Mouse (Mus musculus): ENCODE results near the gene Celf2. TPM values are rescaled to one million over a fixed set of nuclear protein-coding genes. Genes with fewer than 3 reads are reported as not detected.
A peak's percentile ranks its signal among the peaks of the same experiment; 100 is the strongest.

The Celf2 gene
- polyA plus RNA-seq, 1 experiment from 2014 or later, result 68.8 TPM

DNA sequence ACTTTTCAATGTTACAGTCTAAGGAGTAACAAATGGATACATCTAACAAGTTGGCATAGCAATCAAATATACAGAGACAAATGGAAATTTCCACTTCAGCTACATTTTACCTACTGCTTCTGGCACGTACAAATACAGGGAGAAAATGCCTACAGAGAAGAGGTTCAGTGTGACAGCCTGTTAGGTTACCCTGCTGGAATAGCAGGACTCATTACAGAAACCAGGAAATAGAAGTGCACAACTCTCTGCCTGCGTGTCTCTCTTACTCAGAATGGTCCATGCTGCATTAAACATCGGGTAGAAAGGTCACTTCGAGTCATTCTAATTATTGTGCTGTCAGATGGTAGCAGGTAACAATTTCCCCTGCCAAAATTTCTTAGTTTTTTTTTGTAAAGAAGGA, 141.6 kb downstream of the Celf2 start:
- WGBS, result 71% methylated on average over 4 of the region's 4 CpGs
- H3K36me3 ChIP-seq (ENCODE audit: control insufficient read depth, insufficient read depth, low read length), result no peaks in the 10 kb centered on the region

DNA sequence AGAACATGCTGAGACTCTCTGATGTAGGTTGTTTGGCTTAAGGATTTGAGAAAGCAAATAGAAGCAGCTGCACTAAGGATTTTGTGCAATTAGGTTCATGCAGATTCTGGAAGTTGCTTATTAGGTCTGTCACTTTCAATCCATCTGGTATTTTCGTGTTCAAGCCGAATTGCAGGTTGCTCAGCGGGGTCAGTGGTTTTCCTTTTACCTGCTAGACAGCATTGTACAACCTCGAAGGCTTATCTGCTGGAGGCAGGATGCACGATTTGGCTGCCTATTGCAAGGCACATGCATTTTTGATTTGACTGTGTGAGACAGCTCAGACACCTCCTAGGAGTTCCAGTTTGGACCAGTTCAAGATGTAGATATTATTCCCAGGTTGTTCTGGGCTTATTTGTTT, 149.8 kb downstream of the Celf2 start:
- Histone ChIP-seq H3K4me3 (ENCODE audit: low read depth, low read length) (no peak overlapping the region), H3K27ac (replicated peaks; ENCODE audit: low read depth, low read length) (no peak overlapping the region), H3K36me3 (ENCODE audit: control insufficient read depth, insufficient read depth, low read length) (no peaks in the 10 kb centered on the region), H3K9ac (ENCODE audit: low read depth, low read length) (no peak overlapping the region), H3K27me3 (replicated peaks; ENCODE audit: control insufficient read depth, insufficient read depth, low read length) (no peaks in the 10 kb centered on the region), H3K9me3 (ENCODE audit: control insufficient read depth, low read length) (no peaks in the 10 kb centered on the region), H3K4me1 (ENCODE audit: control insufficient read depth, insufficient read depth, low read length) (no peaks in the 10 kb centered on the region), H3K4me2 (ENCODE audit: low read depth, low read length) (no peak overlapping the region)
- no peak for ATAC-seq (ENCODE audit: low read depth)
- DNase-seq (ENCODE audit: low spot score), result peak; percentile 9
- WGBS, result 33% methylated on average over 5 of the region's 5 CpGs

More for the DNA sequence above, 141.6 kb downstream of the Celf2 start:
- H3K9ac ChIP-seq (ENCODE audit: low read depth, low read length), result no peak overlapping the region
- no peaks in the 10 kb centered on the region for H3K9me3 ChIP-seq (ENCODE audit: control insufficient read depth, low read length)
- no peaks in the 10 kb centered on the region for H3K27me3 ChIP-seq (replicated peaks; ENCODE audit: control insufficient read depth, insufficient read depth, low read length)
- DNase-seq (ENCODE audit: low spot score), result no peak
- no peak overlapping the region for H3K27ac ChIP-seq (replicated peaks; ENCODE audit: low read depth, low read length)
- no peak overlapping the region for H3K4me2 ChIP-seq (ENCODE audit: low read depth, low read length)
- no peak overlapping the region for H3K4me3 ChIP-seq (ENCODE audit: low read depth, low read length)
- H3K4me1 ChIP-seq (ENCODE audit: control insufficient read depth, insufficient read depth, low read length), result no peaks in the 10 kb centered on the region
- no peak for ATAC-seq (ENCODE audit: low read depth)

DNA sequence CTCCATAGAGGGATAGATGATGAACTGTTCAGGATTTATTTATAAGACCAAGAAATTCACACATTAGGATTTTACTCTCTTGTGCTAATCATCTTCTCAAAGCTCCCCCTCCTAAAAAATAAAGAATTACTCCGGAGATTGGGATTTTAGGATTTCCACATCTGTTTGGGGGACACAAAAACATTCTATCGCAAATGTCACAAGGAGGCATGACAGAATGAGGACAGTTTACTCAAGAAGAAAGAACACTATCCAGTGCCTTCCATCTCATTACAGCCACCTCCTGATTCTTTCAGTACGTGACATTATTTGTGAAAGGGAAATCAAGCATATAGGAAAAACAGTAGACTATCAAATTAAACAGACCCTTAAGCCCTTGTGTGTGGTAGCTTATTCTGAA, 150.5 kb downstream of the Celf2 start:
- ATAC-seq (ENCODE audit: low read depth) (no peak), DNase-seq (ENCODE audit: low spot score) (no peak)
- Histone ChIP-seq H3K36me3 (ENCODE audit: control insufficient read depth, insufficient read depth, low read length) (no peaks in the 10 kb centered on the region), H3K4me2 (ENCODE audit: low read depth, low read length) (no peak overlapping the region), H3K4me1 (ENCODE audit: control insufficient read depth, insufficient read depth, low read length) (no peaks in the 10 kb centered on the region), H3K4me3 (ENCODE audit: low read depth, low read length) (no peak overlapping the region), H3K27me3 (replicated peaks; ENCODE audit: control insufficient read depth, insufficient read depth, low read length) (no peaks in the 10 kb centered on the region), H3K9me3 (ENCODE audit: control insufficient read depth, low read length) (no peaks in the 10 kb centered on the region), H3K27ac (replicated peaks; ENCODE audit: low read depth, low read length) (no peak overlapping the region), H3K9ac (ENCODE audit: low read depth, low read length) (no peak overlapping the region)
- WGBS, result 78% methylated on average over 3 of the region's 3 CpGs

DNA sequence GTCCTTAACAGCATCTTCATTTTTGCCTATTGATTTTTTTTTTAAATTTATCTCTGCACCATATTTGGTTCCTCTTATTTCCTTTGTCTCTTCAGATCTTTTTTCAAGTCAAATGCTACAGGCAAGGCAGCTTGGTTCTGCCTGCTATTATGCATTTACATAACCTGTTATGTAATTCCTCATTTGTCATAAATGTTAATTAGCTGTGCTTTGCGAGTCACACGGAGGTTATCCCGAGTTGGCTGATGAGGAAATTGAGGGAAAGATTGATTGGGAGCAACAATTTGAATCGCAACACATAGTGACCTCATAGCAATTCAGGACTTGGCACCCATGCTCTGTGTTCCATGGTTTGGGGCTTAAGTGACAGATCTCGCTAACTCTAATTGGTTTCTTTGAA, 158.1 kb downstream of the Celf2 start:
- no peaks in the 10 kb centered on the region for H3K4me1 ChIP-seq (ENCODE audit: control insufficient read depth, insufficient read depth, low read length)
- ATAC-seq (ENCODE audit: low read depth) (no peak), DNase-seq (ENCODE audit: low spot score) (no peak)
- H3K27ac ChIP-seq (replicated peaks; ENCODE audit: low read depth, low read length), result no peak overlapping the region
- no peaks in the 10 kb centered on the region for H3K9me3 ChIP-seq (ENCODE audit: control insufficient read depth, low read length)
- H3K4me2 ChIP-seq (ENCODE audit: low read depth, low read length), result no peak overlapping the region
- WGBS, result 86% methylated on average over 5 of the region's 5 CpGs
- no peaks in the 10 kb centered on the region for H3K27me3 ChIP-seq (replicated peaks; ENCODE audit: control insufficient read depth, insufficient read depth, low read length)
- H3K36me3 ChIP-seq (ENCODE audit: control insufficient read depth, insufficient read depth, low read length), result no peaks in the 10 kb centered on the region
- no peak overlapping the region for H3K9ac ChIP-seq (ENCODE audit: low read depth, low read length)
- H3K4me3 ChIP-seq (ENCODE audit: low read depth, low read length), result no peak overlapping the region

DNA sequence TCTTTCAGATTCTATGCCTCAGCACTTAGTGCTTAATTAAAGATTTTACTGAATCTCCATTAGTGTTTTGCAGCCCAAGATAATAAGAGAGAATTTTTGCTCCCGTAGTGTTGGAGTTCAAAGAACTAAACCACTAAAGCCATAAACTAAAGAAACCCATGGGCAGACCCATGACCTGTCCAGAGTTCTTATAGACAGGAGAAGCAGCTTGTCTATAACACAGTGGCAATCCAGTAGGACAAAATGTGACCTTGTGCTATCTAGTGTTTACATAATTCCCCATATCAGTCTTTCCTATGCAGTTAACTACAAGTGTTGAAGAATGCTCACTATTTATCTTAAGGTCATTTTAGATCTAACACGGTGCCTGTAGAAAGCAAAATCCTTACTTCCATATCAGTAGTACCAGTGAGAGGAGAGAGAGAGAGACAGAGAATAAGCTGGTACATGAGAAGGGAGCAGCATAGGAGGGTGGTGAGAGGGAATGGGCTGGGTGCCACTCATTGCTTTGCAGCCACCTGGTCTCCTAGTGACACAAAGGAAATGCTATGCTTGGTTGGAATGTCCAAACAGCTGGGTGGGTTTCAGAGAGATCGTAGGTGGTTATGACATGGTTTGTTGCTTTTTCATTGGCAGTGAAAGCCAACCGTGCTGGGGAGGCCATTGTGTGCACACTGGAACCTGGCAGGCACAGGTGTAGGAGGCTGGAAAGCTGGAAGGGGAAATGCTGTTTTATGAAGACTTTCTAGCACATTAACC, 162.5 kb downstream of the Celf2 start:
- ATAC-seq (ENCODE audit: low read depth), result peak; percentile 44; the same call in 1 of the 2 replicates
- Histone ChIP-seq H3K4me2 (ENCODE audit: low read depth, low read length) (no peak overlapping the region), H3K9ac (ENCODE audit: low read depth, low read length) (no peak overlapping the region), H3K4me1 (ENCODE audit: control insufficient read depth, insufficient read depth, low read length) (no peaks in the 10 kb centered on the region), H3K9me3 (ENCODE audit: control insufficient read depth, low read length) (no peaks in the 10 kb centered on the region), H3K27ac (replicated peaks; ENCODE audit: low read depth, low read length) (no peak overlapping the region), H3K4me3 (ENCODE audit: low read depth, low read length) (no peak overlapping the region), H3K27me3 (replicated peaks; ENCODE audit: control insufficient read depth, insufficient read depth, low read length) (no peaks in the 10 kb centered on the region), H3K36me3 (ENCODE audit: control insufficient read depth, insufficient read depth, low read length) (no peaks in the 10 kb centered on the region)
- DNase-seq (ENCODE audit: low spot score), result peak; percentile 33
- 72% methylated on average over 4 of the region's 4 CpGs for WGBS

DNA sequence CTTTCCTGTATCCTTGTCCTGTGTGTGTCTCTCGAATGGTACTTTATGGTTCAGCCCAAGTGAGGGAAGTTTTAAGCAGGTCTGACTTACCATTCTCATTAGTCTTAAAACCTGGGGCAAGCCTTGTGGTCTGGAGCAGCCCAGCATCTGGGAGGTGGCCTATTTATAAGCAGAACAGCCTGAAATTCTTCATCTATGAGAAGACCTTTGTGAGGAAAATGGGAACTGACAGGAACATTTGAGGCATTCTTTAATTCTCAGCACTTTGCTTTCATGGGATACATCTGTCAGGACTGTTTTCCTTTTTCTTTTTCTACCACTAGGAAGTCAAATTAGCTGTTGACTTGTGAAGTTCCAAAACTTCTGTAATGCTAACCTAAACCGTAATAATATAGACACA, 164.4 kb downstream of the Celf2 start:
- H3K4me3 ChIP-seq (ENCODE audit: low read depth, low read length), result no peak overlapping the region
- no peaks in the 10 kb centered on the region for H3K36me3 ChIP-seq (ENCODE audit: control insufficient read depth, insufficient read depth, low read length)
- no peaks in the 10 kb centered on the region for H3K4me1 ChIP-seq (ENCODE audit: control insufficient read depth, insufficient read depth, low read length)
- no peak overlapping the region for H3K27ac ChIP-seq (replicated peaks; ENCODE audit: low read depth, low read length)
- no peaks in the 10 kb centered on the region for H3K9me3 ChIP-seq (ENCODE audit: control insufficient read depth, low read length)
- no peaks in the 10 kb centered on the region for H3K27me3 ChIP-seq (replicated peaks; ENCODE audit: control insufficient read depth, insufficient read depth, low read length)
- DNase-seq (ENCODE audit: low spot score), result peak; percentile 56
- 64% methylated on average over 2 of the region's 2 CpGs for WGBS
- H3K9ac ChIP-seq (ENCODE audit: low read depth, low read length), result no peak overlapping the region
- no peak overlapping the region for H3K4me2 ChIP-seq (ENCODE audit: low read depth, low read length)
- no peak for ATAC-seq (ENCODE audit: low read depth)

DNA sequence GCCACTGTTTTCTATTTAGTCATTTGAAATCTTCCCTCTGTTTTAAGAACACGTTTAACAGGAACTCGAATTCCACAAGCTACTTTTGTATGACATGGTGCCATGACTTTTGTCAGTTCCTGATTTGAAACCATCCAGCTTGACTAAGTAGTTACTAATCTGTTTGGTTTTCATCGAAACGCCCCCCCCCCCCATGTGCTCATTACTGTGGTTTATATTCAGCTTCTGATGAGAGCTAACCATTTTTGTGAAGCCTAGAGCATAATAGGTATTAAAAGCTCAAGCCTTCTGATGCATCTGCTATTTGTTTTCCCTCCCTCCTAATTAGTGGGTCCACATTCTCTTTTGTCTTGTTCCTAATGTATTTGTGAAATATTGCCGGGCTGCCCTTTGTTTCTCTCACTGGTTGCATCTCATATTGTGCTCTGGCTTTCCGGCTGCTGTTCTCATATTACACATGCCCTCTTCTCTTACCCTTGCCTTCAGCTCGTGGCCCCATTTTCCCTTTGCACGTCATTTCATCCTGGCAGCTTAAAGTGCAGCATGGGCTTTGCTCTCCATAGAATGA, 166.4 kb downstream of the Celf2 start:
- 50% methylated on average over 8 of the region's 8 CpGs for WGBS
- no peak overlapping the region for H3K27ac ChIP-seq (replicated peaks; ENCODE audit: low read depth, low read length)
- no peaks in the 10 kb centered on the region for H3K27me3 ChIP-seq (replicated peaks; ENCODE audit: control insufficient read depth, insufficient read depth, low read length)
- no peaks in the 10 kb centered on the region for H3K4me1 ChIP-seq (ENCODE audit: control insufficient read depth, insufficient read depth, low read length)
- no peaks in the 10 kb centered on the region for H3K9me3 ChIP-seq (ENCODE audit: control insufficient read depth, low read length)
- no peak overlapping the region for H3K9ac ChIP-seq (ENCODE audit: low read depth, low read length)
- peak; percentile 39 for DNase-seq (ENCODE audit: low spot score)
- ATAC-seq (ENCODE audit: low read depth), result peak; percentile 62; the same call in 1 of the 2 replicates
- H3K4me3 ChIP-seq (ENCODE audit: low read depth, low read length), result no peak overlapping the region
- no peak overlapping the region for H3K4me2 ChIP-seq (ENCODE audit: low read depth, low read length)
- no peaks in the 10 kb centered on the region for H3K36me3 ChIP-seq (ENCODE audit: control insufficient read depth, insufficient read depth, low read length)

DNA sequence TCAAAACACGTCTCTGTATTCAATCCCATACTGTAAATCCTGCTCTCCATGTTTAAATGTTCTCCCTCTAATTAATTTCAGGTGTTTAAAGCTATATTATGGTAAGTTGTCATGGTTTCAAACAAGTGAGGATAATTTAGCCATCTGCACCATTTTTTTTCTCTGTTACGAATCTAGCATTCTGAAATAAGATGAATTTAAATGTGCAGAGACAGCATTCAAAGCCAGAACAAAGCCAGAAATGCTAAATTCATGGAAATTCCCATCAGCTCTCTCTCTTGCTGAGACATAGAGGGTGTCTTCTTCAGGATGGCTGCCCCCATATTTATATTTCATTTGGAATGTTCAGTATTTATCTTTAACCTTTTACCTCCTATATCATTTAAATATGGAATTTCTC, 174.5 kb downstream of the Celf2 start:
- ATAC-seq (ENCODE audit: low read depth) (no peak), DNase-seq (ENCODE audit: low spot score) (peak; percentile 32)
- Histone ChIP-seq H3K9me3 (ENCODE audit: control insufficient read depth, low read length) (no peaks in the 10 kb centered on the region), H3K36me3 (ENCODE audit: control insufficient read depth, insufficient read depth, low read length) (no peaks in the 10 kb centered on the region), H3K9ac (ENCODE audit: low read depth, low read length) (no peak overlapping the region), H3K4me1 (ENCODE audit: control insufficient read depth, insufficient read depth, low read length) (no peaks in the 10 kb centered on the region), H3K27ac (replicated peaks; ENCODE audit: low read depth, low read length) (no peak overlapping the region), H3K4me2 (ENCODE audit: low read depth, low read length) (no peak overlapping the region), H3K4me3 (ENCODE audit: low read depth, low read length) (no peak overlapping the region), H3K27me3 (replicated peaks; ENCODE audit: control insufficient read depth, insufficient read depth, low read length) (no peaks in the 10 kb centered on the region)
- 48% methylated on average over 2 of the region's 2 CpGs for WGBS

All from embryonic facial prominence, embryonic 14.5 days (tissue).